Mouse (Mus musculus): Measurements from ENCODE around the gene Rnf227.

Gene Rnf227

DNA sequence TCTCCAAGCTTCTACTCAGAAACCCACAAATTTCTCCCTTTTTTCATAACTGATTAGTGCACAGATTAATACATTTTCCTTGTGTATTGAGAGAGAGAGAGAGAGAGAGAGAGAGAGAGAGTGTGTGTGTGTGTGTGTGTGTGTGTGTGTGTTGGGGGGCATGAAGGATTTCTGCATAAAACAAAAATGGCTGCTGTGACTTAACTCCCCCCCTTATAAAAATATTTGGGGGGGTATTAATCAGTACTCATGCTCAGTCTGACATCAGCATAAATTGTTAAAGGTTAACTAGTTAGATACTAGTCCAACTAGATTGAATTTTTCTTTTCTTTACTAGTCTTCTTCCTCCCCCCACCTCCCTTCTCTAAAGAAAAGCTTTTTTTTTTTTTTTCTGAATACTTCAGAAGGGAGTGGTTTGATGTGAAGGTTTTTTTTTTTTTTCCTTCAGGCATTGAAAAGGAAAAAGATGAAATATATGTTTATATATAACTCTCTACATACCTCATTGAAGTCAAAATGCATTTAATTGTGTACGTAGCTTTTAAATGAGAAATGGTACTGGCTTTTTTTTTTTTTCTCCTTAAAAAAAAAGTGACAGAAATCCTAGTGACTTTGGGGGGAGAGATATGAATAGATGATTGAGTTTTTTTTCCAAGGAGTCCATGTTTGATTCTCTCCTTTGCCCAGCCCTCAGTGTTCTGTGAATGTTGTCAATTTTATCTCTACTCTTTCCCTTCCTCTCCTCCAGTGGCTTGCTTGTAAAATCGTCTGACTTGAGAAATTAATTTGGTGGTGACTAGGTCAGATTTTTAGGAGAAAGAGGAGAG lies 29.9 kb downstream of the Rnf227 start:
- in situ Hi-C loops (cut with MboI; ENCODE audit: low sequenced_read_pairs) = no loop called here

GRCm38 (mm10) chr11:69370817-69371215 lies 30.6 kb downstream of the Rnf227 start:
- in situ Hi-C loops (cut with MboI; ENCODE audit: low sequenced_read_pairs) = no loop called here

DNA sequence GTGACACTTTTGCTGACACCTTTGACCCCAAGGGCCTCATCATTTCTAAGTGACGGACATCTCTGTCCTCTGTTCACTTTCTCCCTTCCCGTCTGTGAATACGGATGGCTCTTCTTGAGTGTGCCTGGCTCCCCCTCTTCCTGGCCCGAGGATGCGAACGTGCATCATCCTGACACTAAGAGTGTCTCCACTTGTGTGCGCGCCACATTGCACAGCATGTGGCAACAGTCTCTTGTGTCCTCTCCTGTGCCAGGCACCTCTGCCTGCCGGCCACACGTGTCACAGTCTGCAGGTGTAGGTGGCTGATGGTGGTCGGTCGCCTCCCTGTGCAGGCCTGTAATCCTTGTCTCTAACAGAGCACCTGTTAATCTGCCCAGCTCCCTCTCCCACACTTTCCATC lies 31.3 kb downstream of the Rnf227 start:
- in situ Hi-C loops (cut with MboI; ENCODE audit: low sequenced_read_pairs) = no loop called here

DNA sequence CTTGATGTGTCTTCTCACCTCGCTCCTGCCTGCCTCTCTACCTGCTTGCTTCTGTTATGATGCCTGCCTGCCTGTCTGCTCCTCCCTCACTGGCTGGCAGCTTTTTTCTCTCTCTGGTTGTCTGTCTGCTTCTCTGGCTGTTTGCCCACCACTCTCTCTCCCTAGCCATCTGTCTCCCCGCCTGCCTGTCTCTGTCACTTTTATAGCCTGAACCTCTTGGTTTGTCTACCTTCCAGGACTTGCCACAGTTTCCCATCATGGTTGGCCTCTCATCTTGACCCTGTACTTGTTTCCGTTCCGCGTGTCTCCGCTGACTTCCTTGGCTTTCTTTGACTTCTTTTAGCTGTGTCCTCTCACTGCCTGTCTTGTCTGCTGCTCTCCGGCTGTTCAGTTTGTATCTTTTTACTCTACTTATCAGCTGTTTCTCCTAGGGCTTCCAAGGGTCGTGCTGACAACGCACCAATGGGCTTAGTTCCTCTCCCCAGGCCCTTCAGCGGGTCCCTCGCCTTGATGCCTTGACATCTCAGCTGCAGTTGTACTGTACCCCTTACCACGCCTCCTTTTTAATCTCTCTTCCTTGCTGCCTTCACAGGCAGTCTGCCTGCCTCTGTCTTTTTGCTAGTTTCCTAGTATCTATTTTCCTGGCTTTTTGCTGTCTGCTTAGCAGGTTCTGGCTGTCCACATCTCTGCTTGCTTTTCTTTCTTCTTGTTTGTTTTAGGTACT lies 32.0 kb downstream of the Rnf227 start:
- in situ Hi-C loops (cut with MboI; ENCODE audit: low sequenced_read_pairs) = no loop called here

GRCm38 (mm10) chr11:69372780-69373170 lies 32.5 kb downstream of the Rnf227 start:
- in situ Hi-C loops (cut with MboI; ENCODE audit: low sequenced_read_pairs) = no loop called here

GRCm38 (mm10) chr11:69373223-69373965 lies 33.1 kb downstream of the Rnf227 start:
- in situ Hi-C loops (cut with MboI; ENCODE audit: low sequenced_read_pairs) = no loop called here

DNA sequence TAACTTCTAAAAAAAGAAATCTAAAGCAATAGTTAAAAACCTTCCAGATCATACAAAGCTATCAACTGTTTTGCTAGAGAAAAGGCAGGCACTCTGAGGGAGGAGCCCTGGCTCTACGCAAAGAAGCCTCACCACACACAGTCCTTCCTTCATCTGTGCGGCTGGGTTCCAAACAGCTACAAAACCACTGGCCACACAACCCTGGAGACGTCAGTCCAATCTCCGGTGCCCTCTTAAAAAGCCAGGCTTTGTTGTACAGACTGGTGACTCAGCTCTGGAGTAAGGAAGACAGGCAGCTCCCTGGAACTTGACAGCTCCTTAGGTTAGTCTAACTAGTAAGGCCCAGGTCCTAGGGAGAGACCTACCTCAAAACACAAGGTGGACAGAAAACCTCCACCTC lies 35.4 kb downstream of the Rnf227 start:
- in situ Hi-C loops (cut with MboI; ENCODE audit: low sequenced_read_pairs) = no loop called here

- in situ Hi-C loops (cut with MboI; ENCODE audit: low sequenced_read_pairs) = no loop called here
Measured at GRCm38 (mm10) chr11:69377766-69378165, 37.5 kb downstream of the Rnf227 start.

GRCm38 (mm10) chr11:69379600-69379999 lies 39.3 kb downstream of the Rnf227 start:
- in situ Hi-C loops (cut with MboI; ENCODE audit: low sequenced_read_pairs) = no loop called here

DNA sequence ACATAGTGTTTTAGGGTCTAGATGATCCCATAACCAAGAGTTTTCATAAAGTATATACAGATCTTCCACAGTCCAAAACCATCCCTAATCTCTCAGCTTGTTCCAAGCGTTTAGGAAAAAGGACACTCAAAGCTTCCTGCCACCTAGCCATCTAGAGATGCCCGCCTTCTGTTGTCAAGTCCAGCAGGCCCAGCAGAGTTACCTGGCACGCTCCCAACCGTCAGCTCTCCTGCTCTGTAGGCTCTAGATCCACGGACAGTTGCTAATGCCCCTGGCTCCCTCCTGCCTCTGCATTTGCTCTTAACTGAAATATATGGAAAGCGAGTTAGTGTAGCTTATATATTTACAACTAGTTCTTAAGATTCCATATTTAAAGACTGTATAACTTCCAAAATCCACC lies 41.1 kb downstream of the Rnf227 start:
- in situ Hi-C loops (cut with MboI; ENCODE audit: low sequenced_read_pairs) = loop anchor here (5.0 kb wide), 1 partner anchor 124 kb away; no protein-coding TSS in a partner anchor

DNA sequence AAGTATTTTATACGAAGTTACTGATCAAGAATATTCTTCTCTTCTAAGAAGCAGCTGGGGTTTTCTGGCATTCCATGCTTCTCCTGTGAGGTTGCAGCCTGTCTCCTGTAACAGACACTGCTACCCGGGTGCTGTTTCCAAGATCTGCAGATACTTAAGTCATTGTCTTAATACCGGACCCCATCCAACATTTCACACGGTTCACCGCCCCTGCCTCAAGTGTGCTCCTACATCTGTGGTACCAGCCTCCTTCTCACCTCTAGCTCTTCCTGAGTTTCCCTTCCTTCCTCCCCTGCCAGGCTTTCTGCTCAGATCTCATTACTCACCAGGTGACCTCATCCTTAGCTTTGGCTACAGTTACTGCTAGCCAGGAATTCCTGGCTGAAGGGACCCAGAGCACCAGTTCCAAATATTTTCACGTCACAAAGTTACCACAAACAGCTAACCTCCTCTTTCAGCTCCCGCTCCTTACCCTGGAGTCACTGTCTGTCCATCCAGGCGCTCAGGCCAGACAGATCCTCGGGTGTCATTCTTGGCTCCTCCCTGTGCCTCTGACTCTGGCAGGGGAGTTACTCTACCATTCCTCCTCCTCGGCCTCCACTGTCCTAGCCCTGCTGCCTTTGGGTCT lies 42.3 kb downstream of the Rnf227 start:
- in situ Hi-C loops (cut with MboI; ENCODE audit: low sequenced_read_pairs) = loop anchor here (5.0 kb wide), 1 partner anchor 125 kb away; no protein-coding TSS in a partner anchor

DNA sequence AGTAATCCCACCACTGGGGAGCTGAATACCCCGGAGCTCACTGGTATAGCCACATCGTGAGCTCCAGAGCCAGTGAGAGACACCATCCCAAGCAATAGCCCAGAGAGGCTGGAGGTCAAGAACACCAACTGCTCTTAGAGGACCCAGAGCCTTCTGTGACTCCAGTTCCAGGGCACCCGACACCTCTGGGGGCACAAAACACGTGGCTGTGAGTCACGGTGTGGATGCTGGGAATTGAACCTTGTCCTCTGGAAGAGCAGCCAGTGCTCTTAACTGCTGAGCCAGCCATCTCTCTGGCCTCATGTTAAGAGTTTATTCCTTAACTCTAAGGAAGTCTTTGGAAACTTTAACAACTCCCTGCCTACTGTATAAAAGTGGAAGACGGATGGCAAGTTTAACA lies 44.7 kb downstream of the Rnf227 start:
- in situ Hi-C loops (cut with MboI; ENCODE audit: low sequenced_read_pairs) = loop anchor here (5.0 kb wide), 1 partner anchor 128 kb away; no protein-coding TSS in a partner anchor

- in situ Hi-C loops (cut with MboI; ENCODE audit: low sequenced_read_pairs) = no loop called here
Measured at GRCm38 (mm10) chr11:69386758-69387157, 46.5 kb downstream of the Rnf227 start.

- in situ Hi-C loops (cut with MboI; ENCODE audit: low sequenced_read_pairs) = no loop called here
Measured at GRCm38 (mm10) chr11:69388680-69389079, 48.4 kb downstream of the Rnf227 start.

DNA sequence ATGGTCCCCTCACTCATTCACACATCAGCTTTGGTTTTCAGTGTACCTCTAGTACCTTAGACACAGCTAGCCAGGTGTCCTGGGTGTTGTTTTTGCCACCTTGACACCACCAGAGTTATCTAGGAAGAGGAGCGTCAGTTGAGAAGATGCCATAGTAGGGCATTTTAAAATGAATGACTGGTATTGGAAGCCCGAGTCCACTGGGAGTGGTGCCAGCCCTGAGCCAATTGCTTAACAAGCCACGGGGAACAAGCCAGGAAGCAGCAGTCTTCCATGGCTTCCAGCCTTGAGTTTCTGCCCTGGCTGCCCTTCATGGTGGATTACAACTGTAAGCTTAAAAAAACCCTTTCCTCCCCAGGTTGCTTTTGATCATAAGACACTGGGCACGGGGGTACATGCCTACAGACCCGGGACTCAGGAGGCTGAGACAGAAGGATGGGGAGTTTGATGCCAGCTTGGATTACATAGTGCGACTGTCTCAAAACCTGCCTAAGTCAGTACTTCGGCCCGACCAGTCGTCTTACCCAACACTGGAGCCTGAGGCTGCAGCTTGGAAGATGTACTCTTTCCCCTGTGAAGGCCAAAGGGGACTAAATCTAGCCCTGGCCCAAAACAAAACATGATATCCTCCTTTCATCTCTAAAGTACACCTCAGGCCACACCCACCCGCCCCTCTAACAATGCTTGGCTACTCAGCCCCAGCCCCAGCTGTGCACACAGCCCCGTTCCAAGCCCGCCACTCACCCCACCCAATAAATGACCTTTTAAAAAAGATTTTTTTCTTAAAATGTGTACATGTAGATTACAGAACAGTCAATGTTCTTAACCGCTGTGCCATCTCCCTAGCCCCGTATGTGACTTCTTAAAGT lies 49.5 kb downstream of the Rnf227 start:
- in situ Hi-C loops (cut with MboI; ENCODE audit: low sequenced_read_pairs) = no loop called here

DNA sequence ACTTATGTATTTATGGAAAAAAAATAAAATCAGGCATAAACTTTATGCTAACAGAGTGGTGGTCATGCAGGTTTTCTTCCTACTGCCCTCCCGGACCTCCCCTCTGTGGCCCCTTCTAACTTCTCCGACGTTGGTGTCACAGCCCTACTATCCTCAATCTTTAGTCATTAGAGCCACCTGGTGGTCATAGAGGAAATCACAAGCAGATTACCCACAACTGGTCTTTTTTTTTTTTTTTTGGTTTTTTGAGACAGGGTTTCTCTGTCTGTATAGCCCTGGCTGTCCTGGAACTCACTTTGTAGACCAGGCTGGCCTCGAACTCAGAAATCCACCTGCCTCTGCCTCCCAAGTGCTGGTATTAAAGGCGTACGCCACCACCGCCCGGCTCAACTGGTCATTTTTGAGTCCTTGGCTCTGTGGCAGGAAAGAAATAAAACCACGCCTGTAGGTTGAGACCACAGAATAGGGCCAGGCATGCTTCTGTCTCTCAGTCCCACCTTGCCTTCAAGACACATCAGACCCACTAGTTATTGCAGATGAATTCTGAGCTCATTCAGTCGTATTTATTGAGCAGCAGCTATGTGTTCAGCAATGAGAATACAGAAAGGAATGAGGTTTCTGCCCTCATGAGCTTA lies 50.3 kb downstream of the Rnf227 start:
- in situ Hi-C loops (cut with MboI; ENCODE audit: low sequenced_read_pairs) = no loop called here
